Mouse (Mus musculus) erythroblast, embryonic 14.5 days (primary cell): ENCODE measurements around the gene H6pd.

Source experiments
- GATA1 ChIP-seq: IDR thresholded peaks from 2 replicates; pipeline ENCODE4 v1.6.1; 2012; ENCODE audit warnings: low read length, inconsistent platforms, mixed read lengths
- TAL1 ChIP-seq: IDR thresholded peaks from 3 replicates; pipeline ENCODE4 v1.6.1; 2012; ENCODE audit warnings: low read length, inconsistent platforms, mixed read lengths

- TF ChIP-seq TAL1: no peak
- no peak for TF ChIP-seq GATA1
Observed at GRCm38 (mm10) chr4:149951201-149951600, 57.6 kb downstream of the H6pd start.
